Mouse (Mus musculus) heart, adult 11 months (tissue): ENCODE measurements around the gene Olfr1406.
"Not testable (repeated sequence)": the region's sequence is repeated elsewhere in the genome, so short reads cannot be mapped to it uniquely, and the experiment has no call there.

Experiments used
- DNase-seq: peaks from one replicate; pipeline ENCODE4 v3.0.0; 2022

Olfr1406 gene

GRCm38 (mm10) chr1:173190540-173190939 is at the start of gene Olfr1406:
TSS of gene Olfr1406 (minus strand) at chr1:173190640.
- peak; percentile 15 for DNase-seq

GRCm38 (mm10) chr1:173237004-173237403 is 46.6 kb upstream of the Olfr1406 start:
- not testable (repeated sequence) for DNase-seq

- no peak for DNase-seq
Measured at GRCm38 (mm10) chr1:173227081-173227480, 36.6 kb upstream of the Olfr1406 start, which contains the start of gene Fcer1a. TSS of gene Fcer1a (minus strand) at chr1:173227214.

DNA sequence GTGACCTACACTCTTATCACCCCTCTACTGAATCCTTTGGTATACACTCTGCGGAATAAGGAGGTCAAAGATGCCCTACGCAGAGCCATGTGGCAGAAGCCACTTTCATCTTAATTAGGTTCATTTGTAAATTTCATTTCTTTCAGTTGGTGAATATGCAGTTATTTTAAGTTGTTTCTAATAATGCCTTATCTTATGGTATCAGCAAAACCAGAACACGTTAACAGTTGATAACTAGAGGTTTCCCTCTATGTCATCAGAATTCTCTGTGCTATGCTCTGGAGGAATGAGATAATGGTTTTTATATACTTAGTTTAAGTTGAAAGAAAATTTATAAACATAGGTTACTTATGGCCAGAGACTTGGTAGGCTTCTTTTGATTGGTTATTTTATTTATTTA is 26.0 kb upstream of the Olfr1406 start:
- DNase-seq: no peak

GRCm38 (mm10) chr1:173212092-173212491 is 21.7 kb upstream of the Olfr1406 start, which contains the start of gene Olfr1404:
TSS of gene Olfr1404 (plus strand) at chr1:173212392.
- DNase-seq: no peak

DNA sequence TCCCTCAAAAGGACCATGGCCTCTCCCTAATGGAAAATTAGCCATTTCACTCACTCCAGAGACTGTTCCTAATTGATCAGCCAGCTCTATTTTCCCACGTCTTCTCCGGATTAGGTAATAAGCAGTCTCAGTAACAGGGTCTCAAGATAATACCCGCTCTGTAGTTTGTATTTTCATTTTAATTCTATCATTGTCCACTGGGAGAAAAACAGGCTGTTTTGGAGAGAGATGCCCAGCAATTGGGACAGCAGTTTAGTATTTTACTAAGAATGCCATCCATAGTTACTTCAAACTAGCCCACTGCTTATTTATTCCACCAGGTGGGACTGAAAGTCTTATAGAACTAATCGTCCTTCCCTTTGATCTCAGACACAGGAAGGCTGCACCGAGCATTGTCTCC is 7.1 kb upstream of the Olfr1406 start, which contains the start of gene Olfr218:
Olfr218 (plus strand) TSS at position 301 of the 400 bp plus-strand sequence.
- no peak for DNase-seq

GRCm38 (mm10) chr1:173196359-173196758 is 5.9 kb upstream of the Olfr1406 start:
- no peak for DNase-seq

GRCm38 (mm10) chr1:173192059-173192458 is 1.6 kb upstream of the Olfr1406 start:
- no peak for DNase-seq

DNA sequence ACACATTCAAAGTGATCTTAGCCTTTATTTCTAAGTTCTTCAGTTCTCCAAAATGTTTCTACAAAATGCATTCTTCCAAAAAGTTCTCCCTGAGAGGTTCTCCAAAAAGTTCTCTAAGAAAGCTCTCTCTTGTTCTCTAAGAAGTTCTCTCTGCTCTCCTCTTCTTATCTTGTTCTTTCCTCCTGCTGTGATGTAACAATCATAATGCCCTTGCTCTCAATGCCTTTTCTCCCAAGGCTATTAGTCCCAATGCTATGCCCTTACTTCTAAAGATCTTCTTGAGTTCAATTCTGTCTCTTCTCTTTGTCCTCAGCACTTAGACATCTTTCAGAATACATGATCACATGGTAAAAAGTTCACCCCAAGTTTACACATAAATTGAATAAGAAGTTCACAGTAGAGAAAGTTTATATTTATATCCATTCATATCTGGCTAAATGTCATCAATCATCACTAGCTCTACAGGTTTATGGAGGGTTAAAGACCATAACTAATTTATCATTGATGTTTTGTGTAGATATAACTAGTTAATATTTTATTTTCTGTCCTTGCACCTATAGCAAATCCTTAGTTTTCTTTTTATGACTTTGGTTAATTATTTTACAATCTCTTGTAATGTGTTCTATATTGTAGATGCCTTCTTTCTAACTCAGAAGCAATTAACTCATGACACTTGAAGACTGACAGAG is 16.1 kb downstream of the Olfr1406 start:
- DNase-seq: no peak

DNA sequence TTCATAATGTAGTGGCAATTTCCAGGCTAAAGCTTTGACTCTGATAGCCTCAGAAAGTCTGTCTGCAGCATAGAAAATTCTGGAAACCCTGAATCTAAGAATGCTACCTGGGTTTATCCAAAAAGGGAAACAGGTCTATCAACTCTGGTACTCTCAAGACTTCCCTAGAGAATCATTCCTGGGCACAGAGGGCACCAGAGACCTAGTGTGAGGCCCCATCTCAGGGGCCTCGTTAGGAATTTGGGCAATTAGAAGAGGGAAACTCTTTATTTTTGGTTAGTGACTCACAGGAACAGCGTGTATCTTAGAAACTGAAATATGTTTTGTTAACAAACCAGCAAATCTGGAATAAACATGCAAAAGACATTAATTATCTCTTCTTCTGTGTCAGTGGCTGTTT is 53.2 kb downstream of the Olfr1406 start, which contains the start of gene Olfr1408:
Olfr1408 (minus strand) TSS at position 101 of the 400 bp plus-strand sequence.
- DNase-seq: no peak
